16 mouse cellular contexts compared by ENCODE assay signal in the genomic region with DNA sequence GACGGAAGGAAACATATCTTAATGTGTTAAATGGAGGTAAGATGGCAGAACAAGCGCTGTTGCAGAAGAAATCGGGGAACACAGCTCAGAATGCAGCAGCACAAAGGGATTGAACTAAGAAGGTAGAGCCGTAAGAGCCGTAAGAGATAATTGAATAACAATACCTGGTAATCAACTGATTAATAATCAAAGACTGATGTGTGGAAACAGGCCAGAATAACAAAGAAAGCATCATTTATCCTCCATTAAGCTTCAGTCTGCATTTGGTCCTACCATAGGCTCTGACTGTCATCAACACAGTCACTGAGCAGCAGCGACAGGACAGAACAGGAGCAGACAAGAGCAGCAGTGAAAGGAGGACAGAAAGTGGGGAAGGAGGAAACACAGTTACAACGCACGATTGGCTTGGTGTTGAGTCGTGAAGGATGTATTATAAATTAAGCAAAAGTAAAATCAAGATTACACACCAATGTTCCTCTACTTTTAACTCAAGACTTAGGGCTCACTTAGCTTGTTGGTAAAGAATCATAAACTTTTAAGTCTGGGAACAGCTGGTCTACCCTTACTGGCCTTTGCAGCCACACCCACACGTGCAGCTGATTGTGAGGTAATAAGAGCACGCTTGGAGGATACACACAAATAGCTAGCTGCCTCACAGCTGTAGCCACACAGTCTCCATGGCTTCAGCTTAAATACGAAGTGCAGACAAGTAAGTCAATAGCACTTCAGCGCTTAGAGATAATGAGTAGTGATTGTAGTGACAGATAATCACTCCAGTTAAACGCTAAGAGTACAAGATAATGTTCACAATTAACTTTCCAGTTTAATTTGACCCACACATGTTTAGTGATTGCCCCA. TPM values are rescaled to one million over a fixed set of nuclear protein-coding genes. Genes with fewer than 3 reads are reported as not detected.
DNase-seq lines count a peak whose midpoint lies in the region; ATAC-seq and TF ChIP-seq lines count a peak whose summit lies in the region.
"Had no signal": no experiment of that assay in that cellular context is flagged by ENCODE, and none has a peak within 500 bp of the region (broad histone marks: within the 10 kb centered on the region; RNA-seq: fewer than 3 reads in every experiment).

No protein-coding gene starts in this region.

- no peaks in the 10 kb centered on the region for H3K27me3 ChIP-seq in embryonic facial prominence, embryonic 11.5 days (ENCODE audit: control insufficient read depth, insufficient read depth, low read length)
- H3K27me3 ChIP-seq in embryonic facial prominence, embryonic 10.5 days (replicated peaks; ENCODE audit: low read depth, poor library complexity, severe bottlenecking) = no peaks in the 10 kb centered on the region
- H3K27me3 ChIP-seq in midbrain, embryonic 12.5 days = no peaks in the 10 kb centered on the region
- no peaks in the 10 kb centered on the region for H3K27me3 ChIP-seq in midbrain, embryonic 16.5 days (ENCODE audit: control insufficient read depth, insufficient read depth, low read depth, low read length)
- no peaks in the 10 kb centered on the region for H3K27me3 ChIP-seq in myocyte (ENCODE audit: control insufficient read depth, insufficient read depth, insufficient read length)
- H3K27me3 ChIP-seq: embryonic facial prominence, embryonic 13.5 days; liver, embryonic 13.5 days had no signal

- H3K27ac ChIP-seq in embryonic facial prominence, embryonic 11.5 days (replicated peaks; ENCODE audit: low read depth, low read length) = no peak overlapping the region
- no peak overlapping the region for H3K27ac ChIP-seq in embryonic facial prominence, embryonic 10.5 days (replicated peaks)
- H3K27ac ChIP-seq in midbrain, embryonic 12.5 days (replicated peaks) = no peak overlapping the region
- H3K27ac ChIP-seq in midbrain, embryonic 16.5 days (ENCODE audit: low read length) = no peak overlapping the region
- H3K27ac ChIP-seq: embryonic facial prominence, embryonic 13.5 days; liver, embryonic 13.5 days; stomach, postnatal 0 days had no signal

- ATAC-seq in embryonic facial prominence, embryonic 11.5 days (replicated peaks; ENCODE audit: insufficient number of reproducible peaks, low FRiP score, low TSS enrichment, low read depth) = 0 out of 2 replicates have a peak, but pooled peaks have one; percentile 52
- ATAC-seq in midbrain, embryonic 12.5 days (ENCODE audit: low FRiP score, low read depth) = peak; percentile 44; the same call in 1 of the 2 replicates
- ATAC-seq in midbrain, embryonic 16.5 days = no peak
- ATAC-seq: intestine, postnatal 0 days had no signal

- no peak overlapping the region for H3K4me2 ChIP-seq in embryonic facial prominence, embryonic 11.5 days (ENCODE audit: low read depth, low read length)
- no peak overlapping the region for H3K4me2 ChIP-seq in midbrain, embryonic 12.5 days (replicated peaks)
- no peak overlapping the region for H3K4me2 ChIP-seq in midbrain, embryonic 16.5 days (ENCODE audit: low read length)
- no peak overlapping the region for H3K4me2 ChIP-seq in myocyte (ENCODE audit: low read depth)
- H3K4me2 ChIP-seq: embryonic facial prominence, embryonic 13.5 days; liver, embryonic 13.5 days had no signal

- peaks cover 7% of the 10 kb centered on the region for H3K79me2 ChIP-seq in myocyte (ENCODE audit: control insufficient read depth, insufficient read depth)

- no peak overlapping the region for H3K4me3 ChIP-seq in embryonic facial prominence, embryonic 11.5 days (ENCODE audit: low read depth, low read length)
- no peak overlapping the region for H3K4me3 ChIP-seq in embryonic facial prominence, embryonic 10.5 days
- H3K4me3 ChIP-seq in midbrain, embryonic 12.5 days = no peak overlapping the region
- no peak overlapping the region for H3K4me3 ChIP-seq in midbrain, embryonic 16.5 days (ENCODE audit: low read depth, low read length)
- no peak overlapping the region for H3K4me3 ChIP-seq in myocyte
- H3K4me3 ChIP-seq: embryonic facial prominence, embryonic 13.5 days; liver, embryonic 13.5 days had no signal

- 72% methylated on average over 14 of the region's 14 CpGs for WGBS in embryonic facial prominence, embryonic 11.5 days
- WGBS in embryonic facial prominence, embryonic 10.5 days = 78% methylated on average over 14 of the region's 14 CpGs
- WGBS in midbrain, embryonic 12.5 days = 72% methylated on average over 14 of the region's 14 CpGs
- 68% methylated on average over 14 of the region's 14 CpGs for WGBS in midbrain, embryonic 16.5 days

- no peak for TF ChIP-seq POLR2A in myocyte (IDR thresholded peaks at IDR 0.05; ENCODE audit: insufficient read length, low read depth)

- H3K36me3 ChIP-seq in embryonic facial prominence, embryonic 11.5 days (replicated peaks; ENCODE audit: control insufficient read depth, insufficient read depth, low read depth, low read length) = peaks cover 13% of the 10 kb centered on the region
- peaks cover 67% of the 10 kb centered on the region for H3K36me3 ChIP-seq in embryonic facial prominence, embryonic 10.5 days (replicated peaks)
- peaks cover 42% of the 10 kb centered on the region for H3K36me3 ChIP-seq in midbrain, embryonic 12.5 days
- H3K36me3 ChIP-seq in midbrain, embryonic 16.5 days (ENCODE audit: control insufficient read depth, insufficient read depth, low read length) = peaks cover 10% of the 10 kb centered on the region; the same call in 1 of the 2 replicates
- peaks cover 44% of the 10 kb centered on the region for H3K36me3 ChIP-seq in myocyte (ENCODE audit: control insufficient read depth, insufficient read depth)

- H3ac ChIP-seq in myocyte (ENCODE audit: control insufficient read depth, insufficient read length) = no peak overlapping the region

- no peak overlapping the region for H3K9ac ChIP-seq in embryonic facial prominence, embryonic 11.5 days (replicated peaks; ENCODE audit: low read length)
- no peak overlapping the region for H3K9ac ChIP-seq in midbrain, embryonic 12.5 days (replicated peaks)
- no peak overlapping the region for H3K9ac ChIP-seq in midbrain, embryonic 16.5 days (ENCODE audit: low read depth, low read length)
- H3K9ac ChIP-seq: embryonic facial prominence, embryonic 13.5 days; liver, embryonic 13.5 days had no signal

- no peaks in the 10 kb centered on the region for H3K9me3 ChIP-seq in embryonic facial prominence, embryonic 11.5 days (replicated peaks; ENCODE audit: control insufficient read depth, low read length)
- no peaks in the 10 kb centered on the region for H3K9me3 ChIP-seq in embryonic facial prominence, embryonic 10.5 days
- H3K9me3 ChIP-seq in midbrain, embryonic 12.5 days = no peaks in the 10 kb centered on the region
- no peaks in the 10 kb centered on the region for H3K9me3 ChIP-seq in midbrain, embryonic 16.5 days (replicated peaks; ENCODE audit: control insufficient read depth, low read length, poor library complexity, severe bottlenecking)
- H3K9me3 ChIP-seq: embryonic facial prominence, embryonic 13.5 days; liver, embryonic 13.5 days had no signal

- DNase-seq in embryonic facial prominence, embryonic 11.5 days (ENCODE audit: low spot score) = no peak
- no peak for DNase-seq in embryonic facial prominence, embryonic 10.5 days (ENCODE audit: low spot score)
- peak; percentile 22 for DNase-seq in embryo, embryonic 10.5 days (ENCODE audit: low spot score)
- DNase-seq in adrenal gland, postnatal 10 days = no peak
- no peak for DNase-seq in right cerebral cortex, adult 18-20 months
- DNase-seq: B cell, adult 2 months; cerebellum, adult 11-12 months; kidney, postnatal 25 days; liver, embryonic 13.5 days; lung, postnatal 10 days had no signal

- H3K4me1 ChIP-seq in embryonic facial prominence, embryonic 11.5 days (ENCODE audit: control insufficient read depth, insufficient read depth, low read length) = no peaks in the 10 kb centered on the region
- no peaks in the 10 kb centered on the region for H3K4me1 ChIP-seq in embryonic facial prominence, embryonic 10.5 days
- peaks cover 3% of the 10 kb centered on the region; the same call in 1 of the 2 replicates for H3K4me1 ChIP-seq in midbrain, embryonic 12.5 days
- peaks cover 4% of the 10 kb centered on the region; the same call in 1 of the 2 replicates for H3K4me1 ChIP-seq in midbrain, embryonic 16.5 days (ENCODE audit: control insufficient read depth, insufficient read depth, low read length)
- H3K4me1 ChIP-seq: embryonic facial prominence, embryonic 13.5 days; liver, embryonic 13.5 days had no signal

TF ChIP-seq in myocyte, 11 proteins besides CTCF, POLR2A, EP300 and RAD21:
- peak in 1 of 3 experiments; percentile 62 for TF ChIP-seq MYOG (IDR thresholded peaks at IDR 0.05; ENCODE audit: control insufficient read depth in 1 of 3, insufficient read depth in 1 of 3, insufficient read length in 2 of 3, low read depth in 2 of 3)
- TF ChIP-seq MYOD1 (IDR thresholded peaks at IDR 0.05; ENCODE audit: control insufficient read depth in 1 of 3, insufficient read length in 2 of 3, low read depth in 2 of 3) = peak in 2 of 3 experiments; percentile 12 to 42
- TF ChIP-seq REST (IDR thresholded peaks at IDR 0.05; ENCODE audit: insufficient read depth, insufficient read length) = no peak

RNA-seq across cellular contexts. Expression of gene Cep170, which starts 59.8 kb away (rescaled TPM):
- 46.5 and 50.5 TPM in 2 replicates for polyA plus RNA-seq in embryonic facial prominence, embryonic 11.5 days (2014; fragmentation: Nextera tagmentation; extraction: Ambion mirVana)
- polyA plus RNA-seq in embryonic facial prominence, embryonic 10.5 days (2016; fragmentation: Nextera tagmentation; extraction: Ambion mirVana) = 34.3 and 34.9 TPM in 2 replicates
- 95.2 and 100.0 TPM in 2 replicates for polyA plus RNA-seq in midbrain, embryonic 12.5 days (2016; fragmentation: Nextera tagmentation; extraction: Ambion mirVana)
- 117 and 133 TPM in 2 replicates for polyA plus RNA-seq in midbrain, embryonic 16.5 days (2015; fragmentation: Nextera tagmentation; extraction: Ambion mirVana)
- 15.4 TPM for polyA plus RNA-seq in myocyte (2012; fragmentation: generic; extraction: Trizol)
- 10 to 100 TPM; 29.8 to 38.0 TPM for total RNA-seq in adrenal gland, postnatal 10 days (2021)
